Comparison of ENCODE assay signal across 13 mouse cellular contexts in genomic region chr10:28898351-28898750, GRCm38 (mm10).
DNase-seq lines count a peak whose midpoint lies in the region; ATAC-seq and TF ChIP-seq lines count a peak whose summit lies in the region.
"Had no signal": no experiment of that assay in that cellular context is flagged by ENCODE, and none has a peak within 500 bp of the region (broad histone marks: within the 10 kb centered on the region; RNA-seq: fewer than 3 reads in every experiment).

No protein-coding gene starts in this region.

- intact Hi-C loops in heart, adult 2 months (cut with DNase I) = no loop called here
- intact Hi-C loops in heart, postnatal 25 days (cut with DNase I) = no loop called here

- TF ChIP-seq POLR2A in heart, adult 2 months (IDR thresholded peaks at IDR 0.05; ENCODE audit: insufficient read depth, low read depth, low read length) = no peak
- no peak for TF ChIP-seq POLR2A in lung, adult 2 months (IDR thresholded peaks at IDR 0.05; ENCODE audit: borderline replicate concordance, extremely low read depth, low read depth, low read length)

- no peak for TF ChIP-seq EP300 in heart, adult 2 months (IDR thresholded peaks at IDR 0.05; ENCODE audit: insufficient read depth, low read depth, low read length)
- TF ChIP-seq EP300 in lung, postnatal 0 days (IDR thresholded peaks at IDR 0.05) = no peak
- TF ChIP-seq EP300 in stomach, postnatal 0 days (optimal IDR thresholded peaks at IDR 0.05) = no peak

- no peaks in the 10 kb centered on the region for H3K27me3 ChIP-seq in heart, adult 2 months (ENCODE audit: control insufficient read depth, insufficient read depth, low read length)
- H3K27me3 ChIP-seq in lung, postnatal 0 days (replicated peaks; ENCODE audit: insufficient read depth, low read length) = no peaks in the 10 kb centered on the region
- no peaks in the 10 kb centered on the region for H3K27me3 ChIP-seq in stomach, postnatal 0 days (ENCODE audit: control insufficient read depth, insufficient read depth, low read length)
- H3K27me3 ChIP-seq: megakaryocyte, embryonic 14.5 days; stomach, embryonic 15.5 days had no signal

- no peak overlapping the region for H3K27ac ChIP-seq in heart, adult 2 months
- H3K27ac ChIP-seq in lung, postnatal 0 days (ENCODE audit: low read length) = no peak overlapping the region
- H3K27ac ChIP-seq in stomach, postnatal 0 days (replicated peaks) = no peak overlapping the region
- H3K27ac ChIP-seq: stomach, embryonic 15.5 days had no signal

- no peaks in the 10 kb centered on the region for H3K79me2 ChIP-seq in heart, adult 2 months (replicated peaks; ENCODE audit: control insufficient read depth, insufficient read depth, low read length)

- no peak overlapping the region for H3K4me2 ChIP-seq in lung, postnatal 0 days (replicated peaks; ENCODE audit: low read depth, low read length)
- H3K4me2 ChIP-seq in stomach, postnatal 0 days (replicated peaks; ENCODE audit: low read depth) = no peak overlapping the region
- H3K4me2 ChIP-seq: stomach, embryonic 15.5 days had no signal

- H3K4me1 ChIP-seq in heart, adult 2 months (ENCODE audit: control insufficient read depth, insufficient read depth, low read length) = no peaks in the 10 kb centered on the region
- H3K4me1 ChIP-seq in lung, postnatal 0 days (ENCODE audit: insufficient read depth, low read depth, low read length) = no peaks in the 10 kb centered on the region
- H3K4me1 ChIP-seq in lung, adult 2 months (ENCODE audit: control insufficient read depth, insufficient read depth, low read length) = no peaks in the 10 kb centered on the region
- no peaks in the 10 kb centered on the region for H3K4me1 ChIP-seq in stomach, postnatal 0 days (replicated peaks; ENCODE audit: control insufficient read depth, insufficient read depth)
- H3K4me1 ChIP-seq: megakaryocyte, embryonic 14.5 days; stomach, embryonic 15.5 days had no signal

- peak; percentile 38 for TF ChIP-seq CTCF in heart, adult 2 months (IDR thresholded peaks at IDR 0.05)
- peak; percentile 26; the same call in 1 of the 2 replicates for TF ChIP-seq CTCF in lung, postnatal 0 days (IDR thresholded peaks at IDR 0.05)
- TF ChIP-seq CTCF in lung, adult 2 months (IDR thresholded peaks at IDR 0.05; ENCODE audit: insufficient read depth, low read length) = no peak
- TF ChIP-seq CTCF in stomach, postnatal 0 days (IDR thresholded peaks at IDR 0.05; ENCODE audit: low read depth) = peak; percentile 61

- no peak for DNase-seq in heart, adult 2 months
- DNase-seq in heart, postnatal 25 days (ENCODE audit: low spot score) = no peak
- no peak for DNase-seq in lung, postnatal 0 days (ENCODE audit: low spot score)
- DNase-seq in lung, adult 2 months = no peak
- peak; percentile 12 for DNase-seq in ZHBTc4 (ENCODE audit: low read depth, low spot score)
- no peak for DNase-seq in stomach, postnatal 0 days (ENCODE audit: low spot score)
- no peak for DNase-seq in ovary, postnatal 36 days (ENCODE audit: low spot score)
- DNase-seq: cerebellum, adult 9-11 months; kidney, adult 8-10 months; thymus, postnatal 36 days had no signal

- H3K9ac ChIP-seq in heart, adult 2 months (ENCODE audit: low read depth, low read length) = no peak overlapping the region
- H3K9ac ChIP-seq in lung, postnatal 0 days (replicated peaks; ENCODE audit: low read depth) = no peak overlapping the region
- H3K9ac ChIP-seq in stomach, postnatal 0 days (ENCODE audit: low read length) = no peak overlapping the region
- H3K9ac ChIP-seq: stomach, embryonic 15.5 days had no signal

- no peak for ATAC-seq in lung, postnatal 0 days
- ATAC-seq in stomach, postnatal 0 days (ENCODE audit: low FRiP score, low TSS enrichment) = no peak

- no peak overlapping the region for H3K4me3 ChIP-seq in heart, adult 2 months
- no peak overlapping the region for H3K4me3 ChIP-seq in lung, postnatal 0 days (ENCODE audit: low read depth, low read length)
- no peak overlapping the region for H3K4me3 ChIP-seq in lung, adult 2 months (replicated peaks; ENCODE audit: extremely low read depth, low read depth, low read length)
- H3K4me3 ChIP-seq in stomach, postnatal 0 days (ENCODE audit: low read depth, low read length) = no peak overlapping the region
- H3K4me3 ChIP-seq: megakaryocyte, embryonic 14.5 days; myocyte; stomach, embryonic 15.5 days had no signal

- H3K9me3 ChIP-seq in lung, postnatal 0 days (ENCODE audit: low read length) = no peaks in the 10 kb centered on the region
- no peaks in the 10 kb centered on the region for H3K9me3 ChIP-seq in stomach, postnatal 0 days (ENCODE audit: control insufficient read depth, low read length)
- H3K9me3 ChIP-seq: megakaryocyte, embryonic 14.5 days; stomach, embryonic 15.5 days had no signal

- no peaks in the 10 kb centered on the region for H3K36me3 ChIP-seq in heart, adult 2 months (ENCODE audit: control insufficient read depth, insufficient read depth, low read length)
- H3K36me3 ChIP-seq in lung, postnatal 0 days (ENCODE audit: insufficient read depth, low read length) = no peaks in the 10 kb centered on the region
- H3K36me3 ChIP-seq in stomach, postnatal 0 days (ENCODE audit: control insufficient read depth, insufficient read depth, low read length) = no peaks in the 10 kb centered on the region
- H3K36me3 ChIP-seq: stomach, embryonic 15.5 days had no signal

- WGBS in heart, adult 2 months = 63% methylated on average over 1 of the region's 1 CpGs
- 49% methylated on average over 1 of the region's 1 CpGs for WGBS in lung, postnatal 0 days
- 47% methylated on average over 1 of the region's 1 CpGs for WGBS in lung, adult 2 months
- 55% methylated on average over 1 of the region's 1 CpGs for WGBS in stomach, postnatal 0 days
